ENCODE assay signal across 17 mouse cellular contexts in the genomic region with DNA sequence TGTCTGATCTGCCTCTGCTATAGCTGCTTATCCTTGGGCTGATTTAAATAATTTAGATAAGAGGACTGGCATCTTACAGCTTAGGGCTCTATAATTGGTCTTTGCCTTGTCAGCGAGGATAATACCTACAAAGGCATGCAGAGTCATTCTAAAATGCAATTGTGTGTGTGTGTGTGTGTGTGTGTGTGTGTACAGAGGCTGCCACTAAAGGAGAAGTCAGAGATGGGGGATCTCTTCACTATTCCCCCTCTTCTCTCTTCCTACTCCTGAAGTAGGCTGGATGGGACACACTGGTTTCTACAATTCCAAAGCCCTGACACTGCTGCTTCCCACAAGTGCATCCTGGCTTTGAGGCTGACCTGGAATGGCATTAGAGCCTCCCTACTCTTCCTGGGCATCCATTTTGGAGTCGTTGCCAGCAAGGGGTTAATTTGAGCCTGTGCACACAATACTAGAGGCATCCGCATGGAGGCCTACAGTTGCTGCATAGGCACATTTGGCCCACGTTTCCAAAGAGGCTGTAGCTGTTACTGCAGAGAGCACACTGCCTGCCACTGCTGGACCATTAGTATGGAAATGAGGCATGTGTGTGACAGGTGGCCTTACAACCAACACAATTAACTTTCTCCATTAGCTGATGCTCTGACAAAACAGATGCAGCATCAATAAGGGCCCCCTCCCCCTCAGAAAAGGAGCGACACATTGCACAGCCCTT. TPM values are rescaled to one million over a fixed set of nuclear protein-coding genes. Genes with fewer than 3 reads are reported as not detected.
DNase-seq lines count a peak whose midpoint lies in the region; ATAC-seq and TF ChIP-seq lines count a peak whose summit lies in the region.
"Had no signal": no experiment of that assay in that cellular context is flagged by ENCODE, and none has a peak within 500 bp of the region (broad histone marks: within the 10 kb centered on the region; RNA-seq: fewer than 3 reads in every experiment).

No protein-coding gene starts in this region.

- H3K4me1 ChIP-seq in limb, embryonic 11.5 days (ENCODE audit: control insufficient read depth, insufficient read depth, low read length), result no peaks in the 10 kb centered on the region
- peaks cover 7% of the 10 kb centered on the region; the same call in 1 of the 2 replicates for H3K4me1 ChIP-seq in limb, embryonic 10.5 days
- peaks cover 13% of the 10 kb centered on the region for H3K4me1 ChIP-seq in forebrain, embryonic 16.5 days (replicated peaks; ENCODE audit: control insufficient read depth, insufficient read depth, low read length)
- H3K4me1 ChIP-seq in midbrain, embryonic 12.5 days, result peaks cover 24% of the 10 kb centered on the region
- no peaks in the 10 kb centered on the region for H3K4me1 ChIP-seq in liver, postnatal 0 days (ENCODE audit: insufficient read depth)

- no peak overlapping the region for H3K27ac ChIP-seq in limb, embryonic 11.5 days (replicated peaks; ENCODE audit: low read depth, low read length)
- no peak overlapping the region for H3K27ac ChIP-seq in limb, embryonic 10.5 days
- H3K27ac ChIP-seq in forebrain, embryonic 16.5 days (ENCODE audit: low read length), result no peak overlapping the region; the same call in 1 of the 2 replicates
- peak overlapping the region; percentile 73 for H3K27ac ChIP-seq in midbrain, embryonic 12.5 days (replicated peaks)
- no peak overlapping the region for H3K27ac ChIP-seq in liver, postnatal 0 days (ENCODE audit: low read depth)
- H3K27ac ChIP-seq: limb, embryonic 13.5 days had no signal

- no peak overlapping the region for H3K4me2 ChIP-seq in limb, embryonic 11.5 days (ENCODE audit: low read depth, severe bottlenecking)
- peak overlapping the region; percentile 43 for H3K4me2 ChIP-seq in forebrain, embryonic 16.5 days (ENCODE audit: low read length)
- H3K4me2 ChIP-seq in midbrain, embryonic 12.5 days (replicated peaks), result peak overlapping the region; percentile 22
- H3K4me2 ChIP-seq in liver, postnatal 0 days (ENCODE audit: low read depth, low read length), result no peak overlapping the region
- H3K4me2 ChIP-seq: limb, embryonic 13.5 days had no signal

- intact Hi-C loops in heart, postnatal 25 days (cut with DNase I), result no loop called here

- H3K4me3 ChIP-seq in limb, embryonic 11.5 days (ENCODE audit: low read depth, low read length), result no peak overlapping the region
- H3K4me3 ChIP-seq in limb, embryonic 10.5 days, result no peak overlapping the region
- no peak overlapping the region for H3K4me3 ChIP-seq in forebrain, embryonic 16.5 days (replicated peaks; ENCODE audit: low read length)
- no peak overlapping the region for H3K4me3 ChIP-seq in midbrain, embryonic 12.5 days
- no peak overlapping the region for H3K4me3 ChIP-seq in liver, postnatal 0 days (ENCODE audit: low read depth, low read length)
- H3K4me3 ChIP-seq: limb, embryonic 13.5 days had no signal

- H3K27me3 ChIP-seq in limb, embryonic 11.5 days (ENCODE audit: control insufficient read depth, insufficient read depth, low read length), result no peaks in the 10 kb centered on the region
- H3K27me3 ChIP-seq in limb, embryonic 10.5 days (ENCODE audit: low read depth, poor library complexity, severe bottlenecking), result no peaks in the 10 kb centered on the region
- H3K27me3 ChIP-seq in forebrain, embryonic 16.5 days (replicated peaks; ENCODE audit: control insufficient read depth, insufficient read depth, low read length), result 0 out of 2 replicates have a peak, but pooled peaks cover 4% of the 10 kb centered on the region
- H3K27me3 ChIP-seq in midbrain, embryonic 12.5 days, result no peaks in the 10 kb centered on the region
- no peaks in the 10 kb centered on the region for H3K27me3 ChIP-seq in liver, postnatal 0 days (ENCODE audit: insufficient read depth, low read length)
- H3K27me3 ChIP-seq: limb, embryonic 13.5 days had no signal

- H3K9ac ChIP-seq in limb, embryonic 11.5 days (ENCODE audit: low read length), result no peak overlapping the region
- H3K9ac ChIP-seq in forebrain, embryonic 16.5 days (replicated peaks; ENCODE audit: low read depth, low read length), result no peak overlapping the region
- no peak overlapping the region for H3K9ac ChIP-seq in midbrain, embryonic 12.5 days (replicated peaks)
- H3K9ac ChIP-seq in liver, postnatal 0 days (replicated peaks), result no peak overlapping the region
- H3K9ac ChIP-seq: limb, embryonic 13.5 days had no signal

- no peak for ATAC-seq in limb, embryonic 11.5 days (ENCODE audit: insufficient number of reproducible peaks, low FRiP score, low TSS enrichment, low read depth)
- ATAC-seq in forebrain, embryonic 16.5 days, result peak; percentile 99
- peak; percentile 99 for ATAC-seq in midbrain, embryonic 12.5 days (ENCODE audit: low FRiP score, low read depth)
- ATAC-seq in liver, postnatal 0 days, result no peak

- 29% methylated on average over 5 of the region's 5 CpGs for WGBS in limb, embryonic 11.5 days
- 39% methylated on average over 5 of the region's 5 CpGs for WGBS in limb, embryonic 10.5 days
- 3% methylated on average over 5 of the region's 5 CpGs for WGBS in forebrain, embryonic 16.5 days
- WGBS in midbrain, embryonic 12.5 days, result 7% methylated on average over 5 of the region's 5 CpGs
- WGBS in liver, postnatal 0 days (ENCODE audit: insufficient replicate concordance), result 47% methylated on average over 5 of the region's 5 CpGs

- TF ChIP-seq CTCF in liver, postnatal 0 days (IDR thresholded peaks at IDR 0.05; ENCODE audit: low read depth), result no peak

- no peak for TF ChIP-seq EP300 in liver, postnatal 0 days (IDR thresholded peaks at IDR 0.05; ENCODE audit: low read depth)

- H3K36me3 ChIP-seq in limb, embryonic 11.5 days (ENCODE audit: control insufficient read depth, insufficient read depth, low read length), result no peaks in the 10 kb centered on the region
- H3K36me3 ChIP-seq in limb, embryonic 10.5 days, result no peaks in the 10 kb centered on the region
- no peaks in the 10 kb centered on the region for H3K36me3 ChIP-seq in forebrain, embryonic 16.5 days (ENCODE audit: control insufficient read depth, insufficient read depth)
- H3K36me3 ChIP-seq in midbrain, embryonic 12.5 days, result no peaks in the 10 kb centered on the region
- H3K36me3 ChIP-seq in liver, postnatal 0 days (replicated peaks; ENCODE audit: insufficient read depth, low read length), result no peaks in the 10 kb centered on the region
- H3K36me3 ChIP-seq: limb, embryonic 13.5 days had no signal

- H3K9me3 ChIP-seq in limb, embryonic 11.5 days (ENCODE audit: control insufficient read depth, low read length), result no peaks in the 10 kb centered on the region
- H3K9me3 ChIP-seq in limb, embryonic 10.5 days (replicated peaks), result no peaks in the 10 kb centered on the region
- no peaks in the 10 kb centered on the region for H3K9me3 ChIP-seq in forebrain, embryonic 16.5 days (ENCODE audit: control insufficient read depth, low read length)
- no peaks in the 10 kb centered on the region for H3K9me3 ChIP-seq in midbrain, embryonic 12.5 days
- H3K9me3 ChIP-seq in liver, postnatal 0 days (ENCODE audit: low read length), result no peaks in the 10 kb centered on the region
- H3K9me3 ChIP-seq: limb, embryonic 13.5 days had no signal

- peak; percentile 21 for DNase-seq in limb, embryonic 11.5 days (ENCODE audit: low spot score)
- no peak for DNase-seq in limb, embryonic 10.5 days (ENCODE audit: low spot score)
- peak; percentile 66 for DNase-seq in retina, embryonic 14.5 days (ENCODE audit: low spot score)
- DNase-seq in heart, postnatal 25 days (ENCODE audit: low spot score), result no peak
- DNase-seq in liver, postnatal 0 days, result no peak
- DNase-seq in cerebellum, adult 9-10 months, result no peak
- DNase-seq: gastrocnemius, postnatal 25 days; kidney, adult 11 months; layer of hippocampus, adult 9-11 months; spleen, adult 18-20 months had no signal

RNA-seq across cellular contexts. Expression of a gene that starts 46.5 kb away (rescaled TPM):
- polyA plus RNA-seq in limb, embryonic 11.5 days (2014; fragmentation: Nextera tagmentation; extraction: Ambion mirVana), result not detected in 2 replicates
- polyA plus RNA-seq in limb, embryonic 10.5 days (2016; fragmentation: Nextera tagmentation; extraction: Ambion mirVana), result not detected in 2 replicates
- 0.87 and 1.6 TPM in 2 replicates for polyA plus RNA-seq in forebrain, embryonic 16.5 days (2015; fragmentation: Nextera tagmentation; extraction: Ambion mirVana)
- polyA plus RNA-seq in midbrain, embryonic 12.5 days (2016; fragmentation: Nextera tagmentation; extraction: Ambion mirVana), result 11.1 and 65.4 TPM in 2 replicates
- total RNA-seq in heart, postnatal 25 days (2021), result not detected
- not detected in 2 replicates for polyA plus RNA-seq in liver, postnatal 0 days (2015; fragmentation: Nextera tagmentation; extraction: Ambion mirVana)
- total RNA-seq: adrenal gland, adult 18-20 months; gastrocnemius, postnatal 25 days; MEL had no signal
- polyA plus RNA-seq: heart, postnatal 0 days; limb, embryonic 13.5 days; lung, embryonic 16.5 days had no signal

Comparison
In these comparisons a context has a peak if more than half of its experiments do, and no peak if none do; other contexts are left out.
1. DNase-seq: peak in limb, embryonic 11.5 days (single experiment) and retina, embryonic 14.5 days (single experiment); none in limb, embryonic 10.5 days (single experiment), heart, postnatal 25 days (single experiment), liver, postnatal 0 days (single experiment) and cerebellum, adult 9-10 months (single experiment).
2. ATAC-seq: peak in forebrain, embryonic 16.5 days (single experiment) and midbrain, embryonic 12.5 days (single experiment); none in limb, embryonic 11.5 days (single experiment) and liver, postnatal 0 days (single experiment).
3. H3K4me2 ChIP-seq: peak in forebrain, embryonic 16.5 days (single experiment) and midbrain, embryonic 12.5 days (single experiment); none in limb, embryonic 11.5 days (single experiment) and liver, postnatal 0 days (single experiment).